Mouse (Mus musculus) lung, postnatal 10 days (tissue): ENCODE results near the gene Kif24.

Experiments used
- DNase-seq: peaks from one replicate; pipeline ENCODE4 v3.0.0; 2021

Kif24 gene

GRCm38 (mm10) chr4:41464345-41465286 is at the start of gene Kif24, which contains the start of gene Nudt2:
Kif24 (minus strand) TSS chr4:41464887.
Nudt2 (plus strand) TSS chr4:41465151.
- peak; percentile 100 for DNase-seq

- DNase-seq = no peak
These were observed 49.0 kb upstream of the Kif24 start for GRCm38 (mm10) chr4:41513714-41514113.

GRCm38 (mm10) chr4:41513309-41513708 is 48.6 kb upstream of the Kif24 start:
- DNase-seq = no peak

- no peak for DNase-seq
These were observed 43.3 kb upstream of the Kif24 start for GRCm38 (mm10) chr4:41507998-41508397.

- no peak for DNase-seq
These were observed 42.7 kb upstream of the Kif24 start for GRCm38 (mm10) chr4:41507326-41507924.

GRCm38 (mm10) chr4:41506906-41507305 is 42.2 kb upstream of the Kif24 start:
- DNase-seq = peak; percentile 92

GRCm38 (mm10) chr4:41506156-41506555 is 41.5 kb upstream of the Kif24 start:
- DNase-seq = peak; percentile 84

GRCm38 (mm10) chr4:41505131-41505551 is 40.5 kb upstream of the Kif24 start:
- DNase-seq = peak; percentile 52

GRCm38 (mm10) chr4:41504325-41504724 is 39.6 kb upstream of the Kif24 start:
- no peak for DNase-seq

- DNase-seq = peak; percentile 100
These were observed 38.3 kb upstream of the Kif24 start, which contains the start of gene AI464131 for GRCm38 (mm10) chr4:41502986-41503412. AI464131 (minus strand) TSS chr4:41503076.

- peak; percentile 64 for DNase-seq
These were observed 37.7 kb upstream of the Kif24 start for GRCm38 (mm10) chr4:41502171-41502940.

- DNase-seq = no peak
These were observed 36.1 kb upstream of the Kif24 start for GRCm38 (mm10) chr4:41500787-41501186.

- DNase-seq = no peak
These were observed 34.9 kb upstream of the Kif24 start for GRCm38 (mm10) chr4:41499619-41500018.

GRCm38 (mm10) chr4:41498921-41499391 is 34.3 kb upstream of the Kif24 start:
- no peak for DNase-seq

- DNase-seq = no peak
These were observed 33.5 kb upstream of the Kif24 start for GRCm38 (mm10) chr4:41497995-41498845.

- DNase-seq = peak; percentile 45
These were observed 32.9 kb upstream of the Kif24 start for GRCm38 (mm10) chr4:41497579-41497978.

- no peak for DNase-seq
These were observed 32.4 kb upstream of the Kif24 start for GRCm38 (mm10) chr4:41497046-41497445.

GRCm38 (mm10) chr4:41495850-41496249 is 31.2 kb upstream of the Kif24 start:
- DNase-seq = peak; percentile 53

- no peak for DNase-seq
These were observed 30.4 kb upstream of the Kif24 start for GRCm38 (mm10) chr4:41495076-41495475.

GRCm38 (mm10) chr4:41494378-41494777 is 29.7 kb upstream of the Kif24 start:
- DNase-seq = no peak

GRCm38 (mm10) chr4:41493464-41494116 is 28.9 kb upstream of the Kif24 start:
- peak; percentile 53 for DNase-seq
